Mouse (Mus musculus): ENCODE results near the gene Nhlrc2.
A peak's percentile ranks its signal among the peaks of the same experiment; 100 is the strongest.

DNA sequence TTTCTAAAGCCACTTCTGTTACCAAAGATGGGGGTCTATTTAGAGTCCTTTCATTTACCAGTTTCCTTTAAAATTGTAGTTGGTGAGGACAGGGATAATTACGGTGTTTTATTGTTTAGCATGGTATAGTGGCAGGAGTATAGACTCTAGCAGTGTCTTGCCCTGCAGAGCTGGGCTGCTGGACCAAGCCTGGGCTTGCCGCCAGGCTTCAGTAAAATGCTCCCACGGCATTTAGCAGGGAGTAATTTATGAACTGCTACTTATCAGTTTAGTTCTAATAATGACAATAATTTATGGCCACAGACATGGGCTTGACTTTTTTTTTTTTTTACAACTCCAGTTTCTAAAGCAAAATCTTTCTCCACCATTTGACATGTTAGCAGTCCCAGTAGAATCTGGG, 51.9 kb downstream of the Nhlrc2 start:
- no peak for TF ChIP-seq POLR2A (IDR thresholded peaks at IDR 0.05; ENCODE audit: control insufficient read depth in 1 of 2, insufficient read depth in 1 of 2, low read depth in 1 of 2, low read length in 2 of 2, poor library complexity in 1 of 2)
- no peak for TF ChIP-seq GATA1 (IDR thresholded peaks at IDR 0.05; ENCODE audit: low read depth, low read length)
- no peak for TF ChIP-seq ZKSCAN1 (IDR thresholded peaks at IDR 0.05; ENCODE audit: low read depth, low read length)
- no peak for TF ChIP-seq HCFC1 (IDR thresholded peaks at IDR 0.05; ENCODE audit: low read depth, low read length)
- TF ChIP-seq CTCF (IDR thresholded peaks at IDR 0.05 in 2 of 3, conservative IDR thresholded peaks at IDR 0.05 in 1 of 3; ENCODE audit: control insufficient read depth in 1 of 3, insufficient read depth in 1 of 3, low read depth in 2 of 3, low read length in 3 of 3, poor library complexity in 1 of 3, severe bottlenecking in 1 of 3), result no peak
- no peak for TF ChIP-seq MYC (IDR thresholded peaks at IDR 0.05; ENCODE audit: low read depth, low read length)
- no peak for TF ChIP-seq CHD2 (IDR thresholded peaks at IDR 0.05; ENCODE audit: low read length)
- TF ChIP-seq GABPA (IDR thresholded peaks at IDR 0.05; ENCODE audit: low read depth, low read length), result no peak
- TF ChIP-seq E2F4 (IDR thresholded peaks at IDR 0.05; ENCODE audit: borderline replicate concordance, low read depth, low read length), result no peak
- TF ChIP-seq USF1 (IDR thresholded peaks at IDR 0.05; ENCODE audit: low read depth, low read length), result no peak
- TF ChIP-seq ZNF384 (IDR thresholded peaks at IDR 0.05; ENCODE audit: low read depth, low read length), result 0 out of 2 replicates have a peak, but pooled peaks have one; percentile 16
